Mouse (Mus musculus) embryo, embryonic 10 days (tissue): ENCODE results near the gene Pkn1.

Experiments
- DNase-seq: peaks from one replicate; pipeline ENCODE4 v3.0.0-alpha.2; 2015; ENCODE audit warnings: low spot score

The Pkn1 gene

DNA sequence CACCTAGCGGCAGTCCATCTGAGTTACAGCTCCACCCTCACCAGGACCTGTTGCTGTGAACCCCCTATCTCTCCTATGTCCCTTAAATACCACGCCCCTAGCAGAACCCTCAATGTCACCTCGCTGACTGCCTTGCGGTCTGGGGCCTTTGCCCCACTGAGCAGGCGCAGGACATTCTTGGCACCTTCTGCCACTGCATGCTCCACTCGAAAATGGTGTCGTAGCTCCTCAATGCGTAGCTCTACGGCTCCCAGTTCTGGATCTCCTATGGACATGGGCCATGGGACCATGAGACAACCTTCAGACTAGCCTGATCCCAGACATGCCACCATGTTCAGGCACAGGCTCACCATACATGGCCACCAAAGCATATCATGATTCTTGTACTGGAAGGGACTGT, 14.5 kb downstream of the Pkn1 start:
- no peak for DNase-seq

DNA sequence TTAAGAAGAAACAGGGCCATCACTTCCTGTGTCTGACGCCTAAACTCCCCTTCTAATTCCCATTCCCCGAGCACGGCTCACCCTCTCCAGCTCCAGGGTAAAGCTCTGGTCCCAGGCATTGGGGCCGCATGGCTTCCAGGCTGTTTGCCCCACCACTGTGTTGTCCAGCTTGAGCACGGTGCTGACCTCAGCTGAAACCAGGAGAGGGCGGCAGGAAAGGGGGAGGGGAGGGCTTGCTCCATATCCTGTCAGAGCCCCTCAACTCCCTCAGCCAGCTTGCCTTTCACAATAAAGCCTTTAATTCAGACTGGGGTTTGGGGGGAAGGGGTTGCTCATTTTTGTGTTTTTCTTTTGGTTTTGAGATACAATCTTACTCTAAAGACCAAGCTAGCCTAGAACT, 17.9 kb downstream of the Pkn1 start:
- peak; percentile 67 for DNase-seq

DNA sequence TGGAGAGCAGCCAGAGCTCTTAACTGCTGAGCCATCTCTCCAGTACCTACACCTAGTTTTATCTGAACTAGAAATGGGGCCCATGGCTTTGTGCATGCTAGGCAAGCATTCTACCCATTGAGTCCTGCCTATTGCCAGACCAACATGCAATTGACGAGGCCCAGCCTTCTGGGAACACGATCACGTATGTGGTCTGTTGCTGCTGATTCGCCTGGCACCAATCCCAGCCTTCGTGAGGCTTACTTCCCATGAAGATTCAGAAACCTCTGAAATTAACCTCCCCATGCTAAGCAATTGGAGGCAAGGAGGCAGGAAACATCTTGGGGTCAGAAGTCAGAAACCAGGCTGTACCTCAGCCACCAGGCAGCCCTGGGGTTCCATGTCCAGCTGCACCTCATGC, 18.4 kb downstream of the Pkn1 start:
- DNase-seq = no peak

DNA sequence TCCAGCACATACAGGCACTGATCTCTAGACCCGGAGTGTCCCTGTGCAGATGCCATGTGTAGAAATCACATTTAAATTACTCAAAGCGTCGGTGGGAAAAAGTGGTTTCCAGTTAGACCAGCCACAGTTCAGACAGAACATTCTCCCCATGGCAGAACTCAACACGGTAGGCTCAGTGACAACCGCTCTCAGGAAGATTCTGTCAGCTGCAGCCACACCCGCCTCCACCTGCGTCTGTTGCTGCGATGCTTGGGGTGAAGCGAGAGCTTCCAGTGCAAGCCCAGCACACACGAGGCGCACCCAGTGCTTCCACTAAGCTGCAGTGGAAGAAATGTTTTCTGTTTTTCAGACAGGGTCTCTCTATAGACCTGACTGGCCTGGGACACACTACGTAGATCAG, 19.1 kb downstream of the Pkn1 start:
- no peak for DNase-seq

DNA sequence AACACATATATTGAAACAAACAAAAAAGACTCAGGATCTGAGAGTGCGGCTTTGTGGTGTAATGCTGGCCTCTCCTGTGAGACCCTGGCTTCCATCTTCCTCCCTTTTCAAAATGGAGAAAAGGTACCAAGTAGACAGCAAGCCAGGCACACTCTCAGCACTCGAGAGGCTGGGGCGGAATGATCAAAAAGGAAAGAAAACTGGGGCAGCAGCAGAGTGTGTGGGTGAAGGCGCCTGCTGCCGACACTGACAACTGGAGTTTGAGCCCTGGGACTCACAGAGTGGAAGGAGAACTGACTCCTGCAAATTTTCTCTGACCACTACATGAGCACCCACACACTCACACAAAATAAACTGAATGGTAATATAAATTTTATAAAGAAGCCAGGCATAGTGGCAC, 24.5 kb downstream of the Pkn1 start:
- DNase-seq = no peak

DNA sequence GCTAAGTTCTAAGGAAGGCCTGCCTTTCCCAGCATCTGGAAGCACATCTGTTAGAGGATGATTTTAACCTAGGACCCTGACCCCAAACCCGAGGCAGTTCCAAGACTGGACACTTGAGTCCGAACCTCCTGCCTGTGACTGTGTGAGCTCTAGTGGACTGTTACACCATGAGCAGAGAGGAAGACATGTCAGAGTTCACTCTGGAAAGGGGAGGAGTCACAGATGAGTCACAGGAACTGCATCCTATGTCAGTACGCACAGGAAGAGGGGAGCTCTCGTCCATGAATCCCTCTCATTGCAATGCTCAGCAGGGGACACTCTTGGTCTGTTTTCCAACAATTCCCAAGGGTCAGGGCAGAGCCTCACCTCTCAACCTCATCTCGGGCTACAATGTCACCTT, 26.0 kb downstream of the Pkn1 start:
- DNase-seq = no peak

DNA sequence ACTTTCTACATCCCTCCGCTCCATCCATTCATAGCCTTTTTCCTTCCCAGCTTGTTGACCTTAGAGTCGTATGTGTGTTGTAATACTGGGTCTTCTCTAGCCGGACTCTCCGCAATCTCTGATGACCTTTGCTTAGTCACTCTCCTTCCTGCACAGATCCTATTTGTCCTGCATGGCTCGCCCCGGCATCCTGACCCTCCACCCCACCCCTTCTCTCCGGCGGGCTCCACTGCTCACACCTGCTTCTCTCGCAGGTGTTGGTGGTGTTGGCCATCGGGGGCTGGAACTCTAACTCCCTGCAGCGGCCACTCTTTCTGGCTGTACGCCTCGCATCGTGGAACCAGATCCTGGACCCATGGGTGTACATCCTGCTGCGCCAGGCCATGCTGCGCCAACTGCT, 30.0 kb downstream of the Pkn1 start:
- no peak for DNase-seq

DNA sequence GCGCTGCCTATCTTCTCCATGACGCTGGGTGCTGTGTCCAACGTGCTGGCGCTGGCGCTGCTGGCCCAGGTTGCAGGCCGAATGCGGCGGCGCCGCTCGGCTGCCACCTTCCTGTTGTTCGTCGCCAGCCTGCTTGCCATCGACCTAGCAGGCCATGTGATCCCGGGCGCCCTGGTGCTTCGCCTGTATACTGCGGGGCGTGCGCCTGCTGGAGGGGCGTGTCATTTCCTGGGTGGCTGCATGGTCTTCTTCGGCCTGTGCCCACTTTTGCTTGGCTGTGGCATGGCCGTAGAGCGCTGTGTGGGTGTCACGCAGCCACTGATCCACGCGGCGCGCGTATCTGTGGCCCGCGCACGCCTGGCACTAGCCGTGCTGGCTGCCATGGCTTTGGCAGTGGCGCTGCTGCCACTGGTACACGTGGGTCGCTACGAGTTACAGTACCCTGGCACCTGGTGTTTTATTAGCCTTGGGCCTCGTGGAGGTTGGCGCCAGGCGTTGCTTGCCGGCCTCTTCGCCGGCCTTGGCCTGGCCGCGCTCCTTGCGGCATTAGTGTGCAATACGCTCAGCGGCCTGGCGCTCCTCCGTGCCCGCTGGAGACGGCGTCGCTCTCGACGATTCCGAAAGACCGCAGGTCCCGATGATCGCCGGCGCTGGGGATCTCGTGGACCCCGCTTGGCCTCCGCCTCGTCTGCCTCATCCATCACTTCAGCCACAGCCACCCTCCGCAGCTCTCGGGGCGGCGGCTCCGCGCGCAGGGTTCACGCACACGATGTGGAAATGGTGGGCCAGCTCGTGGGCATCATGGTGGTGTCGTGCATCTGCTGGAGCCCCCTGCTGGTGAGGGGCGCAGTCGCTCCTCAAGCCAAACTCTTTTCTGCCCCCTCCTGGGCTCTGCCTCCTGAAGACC, 30.7 kb downstream of the Pkn1 start:
- DNase-seq = peak; percentile 88

DNA sequence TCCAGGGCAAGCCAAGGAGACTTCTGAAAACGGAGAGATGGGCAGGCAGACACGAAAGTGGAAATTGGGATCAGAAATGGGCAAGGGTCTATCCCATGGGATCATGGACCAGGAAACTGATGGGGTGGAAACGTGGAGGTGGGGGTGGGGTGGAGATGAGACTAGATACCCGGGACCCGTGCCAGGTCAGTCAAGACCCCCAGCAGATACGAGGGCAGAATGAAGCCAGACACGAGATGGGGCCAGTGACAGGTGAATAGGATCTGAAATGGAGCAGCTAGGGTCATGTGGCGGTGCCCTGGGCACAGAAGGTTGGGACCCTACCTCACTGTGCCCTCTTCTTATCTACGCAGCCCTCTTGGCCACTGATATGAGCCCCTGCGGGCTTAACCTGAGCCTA, 31.5 kb downstream of the Pkn1 start:
- DNase-seq = no peak

DNA sequence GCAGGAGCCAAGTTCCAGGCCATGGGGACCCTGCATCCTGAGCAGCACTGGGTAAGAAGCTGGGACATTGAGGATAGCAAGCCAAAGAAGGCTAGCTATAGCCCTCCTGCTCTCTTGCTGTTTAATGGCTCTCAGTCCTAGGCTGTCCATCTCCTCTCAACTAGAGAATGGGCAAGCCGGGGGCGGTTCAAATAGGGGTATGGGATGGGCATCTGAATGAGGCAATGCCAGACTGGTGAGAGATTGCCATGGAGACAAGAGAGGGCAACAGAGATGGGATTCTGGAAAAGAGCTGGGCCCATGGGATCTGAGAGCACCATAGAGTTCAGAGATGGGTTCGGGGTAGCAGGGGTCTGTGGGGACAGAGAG, 32.1 kb downstream of the Pkn1 start:
- no peak for DNase-seq

DNA sequence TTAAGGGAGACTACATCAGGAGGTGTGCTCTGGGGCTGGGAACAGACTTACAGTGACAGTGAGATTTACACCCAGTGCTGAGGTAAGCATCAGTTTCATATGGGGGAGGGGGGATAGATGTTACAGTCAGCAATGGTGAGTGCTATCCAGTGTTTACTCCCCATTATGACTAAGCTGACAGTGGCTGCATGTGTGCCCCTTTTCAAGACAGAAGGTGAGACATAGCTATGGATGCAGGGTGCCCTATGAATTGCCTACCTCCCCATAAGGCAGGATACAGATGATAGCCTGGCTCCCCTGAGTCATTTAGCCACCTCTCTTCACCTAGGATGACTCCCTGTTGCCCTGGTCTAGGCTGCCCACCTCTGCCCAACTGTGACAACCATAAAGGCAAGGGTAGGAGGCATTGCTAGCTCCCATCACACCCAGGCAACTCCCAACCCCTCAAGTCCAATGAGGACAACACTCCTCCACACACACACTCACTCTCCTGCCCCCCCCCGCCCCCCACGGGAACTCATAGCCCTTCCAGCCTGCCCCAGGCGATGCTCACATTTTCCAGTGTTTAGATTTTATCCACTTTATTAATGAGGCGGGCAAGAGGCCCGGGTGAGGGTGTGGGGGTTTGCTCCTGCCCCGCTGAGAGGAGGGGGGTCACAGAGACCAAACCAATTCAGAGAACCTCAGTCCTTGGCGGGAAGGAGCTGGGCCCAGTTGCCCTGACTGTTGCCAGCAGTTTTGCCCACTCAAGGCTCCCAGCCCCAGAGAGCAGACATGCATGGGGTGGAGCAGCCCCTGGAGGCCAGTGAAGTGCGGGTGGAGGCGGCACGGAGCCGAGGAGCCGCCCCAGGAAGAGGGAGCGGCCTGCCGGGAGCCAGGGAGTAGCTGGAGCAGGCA, 32.8 kb downstream of the Pkn1 start, which contains the start of gene Ptger1:
Gene Ptger1 (plus strand): TSS at position 710 of the 897 bp plus-strand sequence.
- no peak for DNase-seq

DNA sequence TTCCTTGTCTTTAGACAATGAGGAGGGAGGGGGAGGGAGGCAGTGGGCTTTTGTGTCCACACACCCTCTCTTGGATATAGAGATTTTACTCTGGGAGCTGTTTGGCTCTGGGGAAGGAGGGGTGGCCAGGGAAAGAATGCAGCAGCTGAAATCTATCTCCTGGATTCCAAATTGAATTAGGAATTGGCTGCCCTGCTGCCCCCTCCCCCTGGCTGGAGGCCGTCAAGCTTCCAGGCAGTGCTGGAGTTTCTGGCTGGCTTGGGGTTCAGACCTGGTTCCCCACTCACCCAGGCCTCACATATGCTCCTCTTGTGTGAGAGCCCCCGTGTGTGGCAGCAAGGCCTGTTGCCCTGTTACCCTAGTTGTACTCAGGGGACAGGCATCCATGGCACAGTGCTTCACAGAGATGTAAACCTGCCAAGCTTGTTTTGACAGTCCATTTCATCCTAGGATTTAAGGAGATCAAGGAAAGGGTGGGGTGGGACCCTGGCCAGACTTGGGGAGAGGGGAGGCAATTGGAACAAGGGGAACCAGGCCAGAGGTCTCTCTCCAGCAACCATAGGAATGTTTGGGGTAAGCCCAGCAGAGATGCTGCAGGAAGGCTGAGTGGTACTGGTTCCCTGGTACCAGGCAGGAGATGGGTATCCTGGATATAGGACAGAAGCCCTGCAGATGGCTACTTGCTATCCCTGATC, 33.9 kb downstream of the Pkn1 start:
- DNase-seq = no peak

DNA sequence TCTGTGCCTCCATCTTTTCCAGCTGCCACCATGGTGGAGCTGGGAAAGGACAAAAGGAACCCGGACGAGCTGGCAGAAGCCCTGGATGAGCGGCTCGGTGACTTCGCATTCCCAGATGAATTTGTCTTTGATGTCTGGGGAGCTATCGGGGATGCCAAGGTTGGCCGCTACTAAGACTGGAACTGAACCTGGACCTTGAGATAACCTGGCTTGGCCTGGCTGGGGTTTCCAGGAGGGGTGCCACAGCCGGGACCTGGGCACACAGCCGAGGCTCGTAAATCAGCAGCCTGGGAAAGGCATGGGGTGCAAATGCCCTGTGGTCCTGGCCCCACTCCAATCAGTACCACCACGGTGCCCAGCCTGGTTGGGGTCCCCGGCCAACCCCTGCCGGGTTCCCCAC, 34.9 kb downstream of the Pkn1 start:
- no peak for DNase-seq

DNA sequence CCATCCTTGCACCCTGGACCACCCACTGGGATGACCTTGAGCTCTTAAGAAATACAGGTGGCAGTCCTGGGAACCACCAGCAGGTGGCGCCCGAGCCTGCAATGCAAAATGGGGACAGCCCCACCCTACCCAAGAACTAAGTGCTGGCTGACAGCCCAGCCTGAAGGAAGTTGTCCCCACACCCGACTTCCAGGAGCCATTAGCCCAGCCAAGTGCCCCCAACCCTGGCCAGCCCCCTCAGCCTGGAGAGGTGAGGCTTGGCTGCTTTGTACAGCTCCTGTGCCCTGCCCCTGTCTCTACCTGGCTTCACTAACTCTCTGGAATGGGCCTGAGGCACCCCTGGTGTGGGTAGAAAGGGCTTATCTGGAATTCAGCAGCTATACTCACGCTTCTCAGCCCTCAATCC, 36.6 kb downstream of the Pkn1 start:
- peak; percentile 89 for DNase-seq

DNA sequence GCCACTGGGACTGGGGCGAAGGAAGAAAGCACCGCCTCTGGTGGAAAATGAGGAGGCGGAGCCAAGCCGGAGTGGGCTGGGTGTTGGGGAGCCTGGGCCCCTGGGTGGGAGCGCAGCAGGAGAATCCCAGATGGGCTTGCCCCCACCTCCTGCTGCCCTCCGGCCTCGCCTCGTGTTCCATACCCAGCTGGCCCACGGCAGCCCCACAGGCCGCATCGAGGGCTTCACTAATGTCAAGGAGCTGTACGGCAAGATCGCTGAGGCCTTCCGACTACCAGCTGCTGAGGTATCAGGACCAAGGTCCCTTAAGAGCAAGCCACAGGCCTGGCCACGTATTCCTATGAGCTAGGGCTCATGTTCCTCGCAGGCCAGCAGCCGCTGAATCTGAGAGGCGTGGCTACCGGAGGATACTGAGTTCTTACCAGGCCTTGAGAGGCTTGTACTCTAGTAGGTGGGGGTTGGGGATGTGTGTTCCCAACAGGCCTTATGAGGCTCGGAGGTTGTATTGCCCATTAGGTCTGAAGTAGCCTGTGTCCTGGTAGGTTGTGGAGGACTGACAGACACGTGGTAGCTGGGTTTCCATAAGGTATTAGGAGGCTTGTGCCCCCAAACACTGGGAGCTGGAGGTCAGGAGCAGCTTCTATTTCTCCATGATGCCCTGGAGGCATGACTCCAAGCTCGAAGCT, 37.8 kb downstream of the Pkn1 start:
- DNase-seq = peak; percentile 65

DNA sequence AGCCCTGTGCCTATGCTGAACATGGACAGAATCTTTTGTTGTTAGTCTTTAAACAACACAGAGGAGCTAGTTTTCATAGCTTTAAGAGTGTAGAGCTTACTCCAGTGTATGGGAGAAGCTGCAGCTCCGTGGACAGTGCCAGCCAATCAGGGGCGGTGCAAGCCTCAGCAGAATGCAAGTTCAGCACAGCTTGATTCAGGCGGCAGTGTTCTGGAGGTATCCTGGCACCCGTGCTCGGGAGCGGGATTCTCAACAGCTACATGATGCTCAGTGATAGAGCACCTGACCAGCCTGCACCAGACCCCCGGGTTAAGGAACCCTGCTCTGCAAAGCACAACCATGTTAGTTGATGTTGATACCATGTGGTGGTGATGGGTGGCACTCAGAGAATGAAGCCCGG, 38.4 kb downstream of the Pkn1 start:
- no peak for DNase-seq

DNA sequence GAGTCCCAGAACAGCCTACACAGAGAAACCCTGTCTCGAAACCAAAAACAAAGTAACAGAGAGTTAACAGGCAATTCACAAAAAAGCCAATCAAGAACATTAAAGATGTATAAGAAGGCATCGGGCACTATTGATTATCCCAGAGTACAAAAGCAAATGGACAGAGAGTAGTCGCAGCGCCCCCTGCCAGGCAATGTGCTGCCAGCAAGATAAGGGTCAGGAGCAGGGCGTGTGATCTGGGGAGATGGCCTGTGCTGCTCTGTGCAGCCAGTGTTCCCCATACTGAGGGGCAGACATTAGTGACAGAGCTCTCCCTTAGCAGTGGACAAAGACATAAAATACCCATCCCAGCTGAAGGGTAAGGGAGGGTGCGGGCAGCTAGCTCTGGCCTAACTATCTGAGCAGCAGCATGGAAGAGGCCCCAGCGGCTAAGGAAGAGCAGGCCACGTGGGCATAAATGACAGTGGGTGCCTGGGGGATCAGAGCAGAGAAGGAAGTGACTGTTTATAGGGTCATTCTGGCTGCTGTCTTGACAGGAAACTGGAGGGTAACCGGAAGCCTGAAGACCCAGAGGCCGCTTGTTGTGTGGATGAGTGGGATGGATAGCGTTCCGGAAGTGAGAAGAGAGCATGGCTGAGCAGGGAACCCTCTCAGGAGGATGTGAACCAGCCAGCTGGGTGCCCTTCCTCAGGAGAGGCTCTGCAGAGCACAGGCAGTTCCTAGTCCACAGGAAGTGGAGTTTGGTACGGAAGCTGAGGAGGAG, 42.3 kb downstream of the Pkn1 start:
- no peak for DNase-seq

DNA sequence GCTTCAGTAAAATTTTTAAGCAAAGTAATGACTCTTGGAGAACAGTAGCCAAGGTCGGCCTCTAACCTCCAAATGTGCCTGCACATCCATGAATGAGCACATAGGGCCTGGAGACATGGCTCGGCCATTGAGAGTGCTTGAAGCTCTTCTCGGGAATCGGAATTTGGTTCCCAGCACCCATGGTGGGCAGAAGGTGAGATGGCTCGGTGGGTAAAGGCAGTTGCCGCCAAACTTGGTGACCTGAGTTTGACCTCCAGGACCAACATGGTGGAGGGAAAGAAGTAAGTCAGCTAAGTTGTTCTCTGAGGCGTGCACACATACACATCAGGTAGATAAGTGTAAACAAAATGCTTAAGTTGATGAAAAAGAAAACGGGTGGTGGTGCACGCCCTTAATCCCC, 42.9 kb downstream of the Pkn1 start:
- DNase-seq = no peak

DNA sequence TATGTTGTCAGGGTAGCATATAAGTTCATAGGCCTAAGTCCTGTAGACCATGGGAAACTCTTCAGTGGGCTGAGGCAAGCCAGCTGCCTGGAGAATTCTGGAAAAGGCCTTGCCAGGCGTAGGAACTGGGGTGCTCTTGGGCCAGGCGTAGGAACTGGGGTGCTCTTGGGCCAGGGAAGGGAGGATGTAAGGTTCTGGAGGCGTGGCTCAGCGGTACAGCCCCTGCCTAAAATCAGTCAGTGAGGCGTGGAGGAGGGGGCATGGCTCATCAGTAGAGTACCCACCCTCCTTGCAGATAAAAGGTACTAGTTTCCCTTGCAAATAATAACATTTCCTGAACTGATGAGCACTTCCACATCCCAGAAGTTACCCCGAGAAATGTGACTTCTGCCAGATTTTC, 44.3 kb downstream of the Pkn1 start:
- no peak for DNase-seq

DNA sequence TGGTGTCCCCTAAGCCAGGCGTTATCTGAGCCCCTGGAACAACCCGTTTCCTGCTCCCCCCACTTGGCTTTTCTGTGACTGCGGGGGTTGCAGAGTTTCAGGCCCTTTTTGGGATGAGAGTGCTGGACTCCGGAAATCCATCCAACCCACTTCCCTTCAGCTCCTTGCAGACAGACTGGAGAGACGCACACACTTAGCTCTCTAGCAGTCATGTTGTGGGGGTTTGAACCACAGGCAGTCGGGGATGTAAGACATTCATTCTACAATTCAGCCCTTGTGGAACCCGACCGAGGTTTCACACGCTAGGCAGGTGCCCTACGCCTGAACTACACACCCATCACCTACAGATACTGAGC, 45.3 kb downstream of the Pkn1 start:
- DNase-seq = no peak
